Mouse (Mus musculus): ENCODE measurements around the gene Dnajc1.

The Dnajc1 gene

DNA sequence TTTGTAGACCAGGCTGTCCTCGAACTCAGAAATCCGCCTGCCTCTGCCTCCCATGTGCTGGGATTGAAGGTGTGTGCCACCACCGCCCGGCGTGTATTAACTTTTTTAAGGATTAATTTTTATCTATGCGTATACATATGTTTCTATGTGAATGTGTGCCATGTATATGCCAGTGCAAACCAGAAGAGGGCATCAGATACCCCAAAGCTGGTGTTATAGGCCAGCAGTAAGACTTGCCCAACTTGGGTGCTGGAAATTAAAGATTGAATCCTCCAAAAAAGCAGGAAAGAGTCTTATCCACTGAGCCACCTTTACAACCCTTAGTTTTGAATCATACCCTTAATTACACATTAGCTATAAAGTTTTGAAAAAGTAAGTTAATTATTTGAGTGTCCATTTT lies 107.5 kb downstream of the Dnajc1 start:
- peak in 1 of 2 experiments; percentile 8 for DNase-seq

DNA sequence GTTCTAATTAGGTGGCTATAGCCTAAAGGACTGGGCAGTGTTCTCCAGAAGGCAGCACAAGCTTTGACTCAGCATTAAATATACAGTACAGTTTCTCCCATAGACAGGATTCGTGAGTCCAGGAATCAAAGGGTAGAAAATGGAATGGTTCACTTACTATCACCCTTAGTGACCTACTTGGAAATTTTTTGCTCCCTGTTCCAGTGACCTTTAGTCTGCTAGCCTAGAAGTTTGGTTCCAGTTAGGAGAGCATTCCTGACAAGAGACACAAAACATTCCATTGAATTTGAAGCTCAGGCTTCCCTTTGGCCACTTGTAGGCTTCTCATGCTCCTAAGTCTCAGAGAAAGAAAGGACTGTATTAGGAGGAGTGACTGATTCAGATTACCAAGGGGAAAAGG lies 126.9 kb downstream of the Dnajc1 start:
- no peak for DNase-seq

DNA sequence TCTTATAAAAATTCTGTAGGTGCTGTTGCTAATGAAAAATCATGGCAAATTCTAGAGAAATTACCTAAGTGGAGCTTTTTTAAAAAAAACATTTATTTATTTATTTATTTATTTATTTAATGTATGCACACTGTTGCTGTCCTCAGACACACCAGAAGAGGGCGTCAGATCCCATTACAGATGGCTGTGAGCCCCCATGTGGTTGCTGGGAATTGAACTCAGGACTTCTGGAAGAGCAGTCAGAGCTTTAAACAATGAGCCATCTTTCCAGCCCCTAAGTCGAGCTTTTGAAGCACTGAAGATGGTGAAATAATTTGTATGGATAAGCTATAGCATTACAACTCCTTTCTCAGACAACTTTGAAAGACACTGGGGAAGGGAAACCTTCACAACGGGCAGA lies 128.1 kb downstream of the Dnajc1 start:
- no peak for DNase-seq

DNA sequence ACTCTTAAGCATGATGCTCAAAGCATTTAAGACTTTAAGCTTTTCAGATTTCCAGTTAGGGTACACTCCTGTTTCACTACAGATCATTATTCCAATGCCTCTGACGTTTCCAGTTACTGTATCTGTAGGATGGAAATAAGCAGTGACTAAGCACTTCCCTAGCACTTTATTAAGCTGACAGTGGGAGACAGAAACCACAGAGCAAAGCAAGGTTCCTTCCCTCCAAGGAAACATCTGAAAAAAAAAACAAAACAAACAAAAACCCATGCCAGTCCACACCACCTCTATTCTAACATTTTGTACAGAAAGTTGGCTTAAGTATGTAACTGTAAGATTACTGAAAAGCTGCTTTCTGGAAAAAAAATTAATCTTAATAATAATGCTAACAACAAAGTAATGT lies 130.3 kb downstream of the Dnajc1 start:
- DNase-seq: no peak

DNA sequence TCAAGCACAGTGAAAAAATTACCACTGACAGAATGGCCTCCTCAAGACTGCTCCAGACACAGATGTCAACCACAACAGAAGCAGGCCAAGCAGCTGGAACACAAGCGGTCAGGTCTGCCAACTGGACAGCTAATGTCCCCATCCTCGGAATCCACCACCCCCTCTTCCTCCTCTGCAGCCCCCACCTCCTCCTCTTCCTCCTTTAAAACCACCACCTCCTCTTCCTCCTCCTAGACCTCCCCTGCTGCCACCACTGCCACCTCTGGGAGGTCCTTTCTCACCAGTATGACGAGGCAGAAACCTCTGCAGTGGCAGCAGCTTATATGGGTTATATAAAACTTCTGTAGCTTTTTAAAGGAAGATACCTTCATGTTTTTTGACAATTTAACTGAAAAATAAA lies 143.4 kb downstream of the Dnajc1 start:
- DNase-seq: no peak

DNA sequence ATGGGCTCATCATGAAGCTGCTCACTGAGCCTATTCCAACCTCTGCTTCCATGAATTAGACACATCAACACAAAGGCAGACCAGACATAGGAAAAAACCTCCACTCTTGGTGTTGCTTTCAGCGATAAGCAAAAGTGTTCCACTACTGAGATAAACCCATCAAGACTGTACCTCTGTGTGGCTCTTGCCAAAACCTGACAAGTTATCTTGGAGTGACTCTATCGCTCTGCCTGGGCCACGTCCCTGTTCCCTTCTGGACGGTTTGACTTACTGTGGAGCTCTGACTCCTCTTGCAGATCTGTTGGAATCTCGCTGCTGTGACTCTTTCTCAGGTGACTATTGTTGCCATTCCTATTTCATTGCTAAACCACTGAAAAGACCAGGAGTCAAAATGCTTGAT lies 157.1 kb downstream of the Dnajc1 start:
- no peak for DNase-seq

DNA sequence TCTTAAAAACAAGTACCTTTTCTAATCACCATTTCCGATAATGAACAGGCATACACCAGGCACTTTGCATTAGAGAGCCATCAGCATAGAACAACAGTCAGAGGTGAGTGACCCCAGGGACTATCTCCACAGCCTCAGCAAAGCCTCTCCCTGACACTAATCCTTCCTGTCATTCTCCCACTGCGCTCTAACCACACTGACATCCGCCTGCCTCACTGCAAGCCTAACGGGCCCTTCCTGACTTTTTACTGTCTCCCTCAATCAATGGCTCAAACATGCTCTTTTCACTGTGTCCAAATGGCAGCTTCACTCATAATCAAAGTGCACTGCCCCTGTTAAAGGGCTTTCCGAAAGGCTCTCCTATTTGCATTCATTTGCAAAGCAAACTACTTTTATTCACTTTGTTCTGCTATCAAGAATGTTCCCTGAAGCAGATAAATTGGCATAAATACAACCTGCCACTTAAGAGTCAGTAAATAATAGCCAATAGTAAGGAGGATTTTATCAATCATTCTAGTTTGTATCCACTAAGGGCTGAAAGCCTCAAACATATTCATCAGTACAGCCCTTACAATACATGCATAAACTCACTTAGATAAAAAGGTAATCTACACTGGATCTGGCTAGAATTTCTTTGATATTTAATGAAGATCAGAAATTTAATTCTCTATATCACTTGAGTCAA lies 159.6 kb downstream of the Dnajc1 start:
- no peak for DNase-seq

DNA sequence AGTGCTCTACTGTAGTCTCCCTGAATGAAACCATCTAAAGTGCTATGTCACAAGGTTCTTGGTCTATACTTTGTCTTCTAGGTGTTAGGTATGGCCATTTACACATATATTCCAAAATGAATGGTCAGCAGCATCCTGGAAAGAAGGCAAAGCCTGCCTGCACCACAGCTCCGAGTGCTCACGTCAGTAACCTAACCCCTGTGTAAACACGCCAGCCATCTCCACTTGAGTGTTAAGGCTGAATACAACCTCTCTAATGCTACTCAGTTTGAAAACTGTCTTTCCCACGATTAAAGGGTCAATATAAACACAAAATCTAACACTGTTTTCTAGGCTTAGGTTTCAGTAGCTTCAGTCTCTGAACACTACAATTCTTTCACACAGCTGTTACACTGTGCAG lies 161.5 kb downstream of the Dnajc1 start:
- DNase-seq: no peak

DNA sequence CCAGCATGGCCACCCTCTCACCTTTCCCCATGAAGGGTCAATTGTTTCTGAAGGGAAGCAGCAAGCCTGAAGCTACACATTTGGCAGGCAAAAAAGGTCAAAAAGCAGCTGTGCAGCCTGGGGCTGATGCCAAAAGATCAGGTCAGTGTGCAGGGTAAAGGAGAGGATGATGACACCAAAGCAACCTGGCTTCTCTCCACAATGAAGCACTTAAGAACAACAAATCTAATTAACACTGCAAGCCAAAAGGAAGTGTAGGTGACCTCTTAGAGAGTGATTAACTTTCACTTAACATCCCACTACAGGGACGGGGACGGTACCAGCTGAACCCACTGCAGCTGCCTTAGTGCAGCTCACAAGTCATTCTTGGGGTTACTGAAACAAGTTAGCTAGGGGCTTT lies 163.4 kb downstream of the Dnajc1 start:
- no peak for DNase-seq

DNA sequence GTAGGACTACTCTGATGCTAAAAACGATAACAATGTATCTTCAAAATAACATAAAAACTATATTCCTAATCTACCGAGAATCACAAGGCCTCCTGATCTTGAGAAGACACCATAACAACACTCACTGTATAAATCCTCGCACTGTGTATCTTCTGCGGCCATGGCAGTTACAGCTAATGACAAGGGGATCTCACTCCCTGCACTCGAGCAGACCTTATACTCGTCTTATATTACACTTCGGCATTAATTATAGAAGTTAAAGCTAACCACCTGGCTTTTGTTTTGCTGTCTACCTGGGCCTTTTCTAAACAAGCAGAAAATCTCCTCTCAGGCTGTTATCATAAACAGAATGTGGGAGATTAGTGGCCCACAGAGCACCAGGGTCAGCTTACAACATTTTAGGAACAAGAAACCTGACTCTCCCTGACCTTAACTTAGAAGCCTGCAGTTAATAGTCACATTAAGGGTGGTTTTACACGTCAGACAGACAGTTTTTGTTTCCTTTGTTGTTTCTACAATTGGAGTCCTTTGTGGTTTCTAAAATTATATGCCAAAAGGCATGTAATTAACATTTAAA lies 164.1 kb downstream of the Dnajc1 start:
- no peak for DNase-seq

DNA sequence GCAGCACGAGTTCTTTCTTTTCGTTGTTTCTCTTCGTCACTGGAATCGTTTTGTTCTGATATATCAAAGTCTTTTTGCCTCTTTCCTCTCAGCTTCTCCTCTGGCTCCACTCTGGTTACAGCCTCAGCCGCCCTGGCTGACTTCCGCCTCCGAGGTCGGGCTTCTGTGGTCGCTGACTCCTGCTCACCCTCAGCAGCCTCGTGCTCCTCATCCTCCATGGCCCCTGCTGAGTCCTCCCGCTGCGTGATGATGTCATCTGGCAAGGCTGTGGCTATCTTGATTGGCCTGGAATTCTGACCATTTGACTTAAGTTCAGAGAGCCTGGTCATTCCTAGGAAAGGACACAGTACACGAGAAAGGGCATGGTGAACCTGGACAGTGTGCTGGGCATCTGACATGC lies 173.1 kb downstream of the Dnajc1 start:
- DNase-seq: peak in 1 of 2 experiments; percentile 34

DNA sequence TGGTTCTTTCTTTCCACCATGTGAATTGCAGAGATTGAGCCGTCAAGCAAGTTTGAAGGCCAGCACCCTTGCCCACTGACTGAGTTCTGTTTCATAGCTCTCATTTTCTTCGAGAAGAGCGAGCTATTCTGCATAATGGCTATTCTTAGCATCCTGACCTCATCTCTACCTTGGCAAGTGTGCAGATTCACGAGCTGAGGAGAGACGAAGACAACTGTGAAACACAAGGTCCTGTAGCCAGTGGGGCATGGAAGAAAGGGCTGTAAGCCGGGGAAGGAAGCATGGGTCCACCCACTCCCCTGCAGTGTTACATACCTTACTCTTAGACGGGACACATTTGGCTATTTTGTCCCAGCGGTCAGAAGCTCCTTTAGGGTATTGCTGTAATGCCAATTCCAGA lies 173.5 kb downstream of the Dnajc1 start:
- peak; percentile 39 to 58 for DNase-seq

DNA sequence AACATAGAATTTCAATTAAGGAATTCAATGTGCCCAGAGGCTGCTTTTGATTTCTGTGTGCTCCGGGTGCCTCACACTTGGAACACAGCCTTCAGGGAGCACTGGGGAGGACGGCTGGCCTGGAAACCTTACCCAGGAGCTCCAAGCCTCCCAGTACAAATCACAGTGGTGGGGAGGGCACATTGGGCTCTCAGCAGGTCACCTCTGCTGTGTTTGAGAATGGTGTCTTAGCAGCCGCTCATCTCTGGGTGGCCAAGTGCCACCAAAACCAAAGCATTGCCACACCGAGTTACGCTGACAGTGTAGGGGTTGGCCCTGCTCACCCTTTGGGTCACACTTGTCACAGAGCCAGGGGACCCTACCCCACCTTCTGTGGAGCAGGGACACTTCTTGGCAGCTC lies 174.1 kb downstream of the Dnajc1 start:
- peak; percentile 49 to 56 for DNase-seq

DNA sequence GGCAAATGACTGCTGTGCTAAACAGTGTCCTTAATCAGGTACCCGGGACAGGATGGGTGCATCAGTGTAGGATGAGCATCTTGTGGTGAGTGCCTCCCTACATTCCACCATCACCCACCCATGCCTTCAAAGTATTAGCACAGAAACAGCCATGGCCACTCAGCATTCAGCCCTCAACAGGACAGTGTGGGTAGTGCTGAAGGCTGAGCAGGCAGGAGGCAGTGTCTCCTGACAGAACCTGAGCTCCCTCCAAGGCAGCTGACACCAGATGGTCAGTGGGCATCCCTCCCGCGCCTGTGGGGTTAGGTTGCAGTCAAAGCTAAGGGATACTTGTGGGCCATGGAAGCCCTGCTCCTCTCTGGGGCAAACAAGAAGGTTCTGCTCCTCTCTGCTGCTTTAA lies 174.8 kb downstream of the Dnajc1 start:
- DNase-seq: peak; percentile 93 to 96

DNA sequence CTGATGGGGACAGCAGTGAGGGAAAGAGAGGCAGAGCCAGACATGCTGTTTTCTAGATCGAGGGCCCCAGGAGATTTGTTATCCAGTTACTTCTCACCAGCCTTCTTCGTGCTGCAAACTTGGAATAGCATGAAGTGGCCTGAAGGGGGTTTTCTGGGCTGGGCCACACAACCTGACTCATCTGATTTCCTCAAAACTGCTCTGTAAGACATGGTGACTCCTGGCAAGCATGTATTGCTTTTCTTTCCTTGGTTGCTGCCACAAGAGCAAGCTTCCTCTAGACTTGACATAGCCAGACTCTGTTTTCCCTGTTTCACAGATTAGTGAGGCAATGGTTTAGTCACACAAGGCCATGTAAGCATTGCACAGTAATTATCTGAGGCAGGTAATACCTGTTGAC lies 178.6 kb downstream of the Dnajc1 start:
- no peak for DNase-seq

DNA sequence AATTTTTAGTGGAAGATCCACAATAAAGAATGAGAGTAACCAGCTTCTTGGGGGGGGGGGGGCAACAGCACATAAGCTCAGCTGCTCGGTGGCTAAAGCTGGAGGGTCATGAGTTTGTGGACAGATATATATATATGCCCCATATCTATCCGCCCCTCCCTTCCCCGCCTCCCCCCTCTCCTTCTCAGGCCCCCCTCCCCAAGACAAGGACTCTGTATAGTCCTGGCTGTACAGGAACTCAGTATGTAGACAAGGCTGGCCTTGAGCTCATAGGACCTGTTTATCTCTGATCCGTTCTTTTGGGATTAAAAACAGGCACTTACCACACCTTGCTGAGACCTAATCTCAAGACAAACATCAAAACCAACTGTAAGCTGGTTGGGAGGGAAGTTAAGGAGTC lies 182.7 kb downstream of the Dnajc1 start:
- DNase-seq: no peak

DNA sequence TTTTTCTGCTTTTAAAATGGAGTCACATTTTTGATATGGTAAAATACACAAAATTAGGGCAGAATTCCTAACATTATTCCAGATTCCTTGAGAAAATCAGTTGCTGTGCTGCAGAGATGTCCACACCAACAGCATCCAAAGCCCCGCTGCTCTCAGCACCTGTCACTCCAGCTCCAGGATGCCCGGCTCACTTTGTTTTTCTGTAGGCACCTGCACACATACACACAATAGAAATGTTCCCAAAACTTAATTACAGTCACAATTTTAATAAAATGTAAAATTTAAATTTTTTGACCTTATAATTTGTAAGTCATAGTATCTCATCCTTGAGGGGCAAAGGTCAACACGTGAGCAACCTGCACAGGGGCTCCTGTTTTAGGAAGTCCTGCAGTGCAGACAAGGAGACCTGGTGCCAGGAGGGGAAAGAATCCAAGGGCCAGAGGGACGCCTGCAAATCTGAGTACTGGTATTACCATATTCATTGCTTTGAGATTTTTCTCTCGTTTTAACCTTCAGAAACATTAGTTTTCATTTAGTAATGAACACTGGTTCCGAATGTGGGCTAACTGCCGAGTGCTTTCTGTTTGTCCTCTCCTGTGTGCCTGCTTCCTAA lies 183.3 kb downstream of the Dnajc1 start:
- DNase-seq: peak; percentile 41 to 47

DNA sequence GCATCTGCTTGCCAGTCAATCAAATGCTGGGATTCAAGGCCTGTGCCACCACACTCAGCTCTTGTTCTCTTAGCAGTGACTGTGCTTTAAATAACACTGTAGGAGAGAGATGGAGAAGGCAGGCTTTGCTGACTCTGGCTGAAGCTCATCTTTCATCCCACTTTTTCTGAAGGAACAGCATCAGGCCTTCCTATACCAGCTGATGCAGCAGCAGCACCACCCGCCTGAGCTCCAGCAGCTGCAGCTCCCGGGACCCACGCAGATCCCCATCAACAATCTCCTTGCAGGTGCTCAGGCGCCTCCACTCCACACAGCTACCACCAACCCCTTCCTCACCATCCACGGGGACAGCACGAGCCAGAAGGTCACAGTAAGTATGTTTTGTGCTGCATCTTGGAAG lies 184.1 kb downstream of the Dnajc1 start:
- DNase-seq: no peak

DNA sequence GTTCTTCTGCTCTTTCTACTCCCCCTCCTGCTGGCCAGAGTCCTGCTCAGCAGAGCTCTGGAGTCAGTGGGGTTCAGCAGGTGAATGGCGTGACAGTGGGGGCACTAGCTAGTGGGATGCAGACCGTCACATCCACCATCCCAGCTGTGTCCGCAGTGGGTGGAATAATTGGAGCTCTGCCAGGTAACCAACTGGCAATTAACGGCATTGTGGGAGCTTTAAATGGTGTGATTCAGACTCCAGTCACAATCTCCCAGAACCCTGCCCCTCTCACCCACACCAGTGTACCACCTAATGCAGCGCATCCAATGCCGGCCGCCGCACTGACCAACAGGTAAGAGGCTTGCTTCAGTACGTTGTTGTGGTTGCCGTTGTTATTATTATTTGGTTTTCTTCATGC lies 185.8 kb downstream of the Dnajc1 start:
- peak; percentile 33 to 34 for DNase-seq

DNA sequence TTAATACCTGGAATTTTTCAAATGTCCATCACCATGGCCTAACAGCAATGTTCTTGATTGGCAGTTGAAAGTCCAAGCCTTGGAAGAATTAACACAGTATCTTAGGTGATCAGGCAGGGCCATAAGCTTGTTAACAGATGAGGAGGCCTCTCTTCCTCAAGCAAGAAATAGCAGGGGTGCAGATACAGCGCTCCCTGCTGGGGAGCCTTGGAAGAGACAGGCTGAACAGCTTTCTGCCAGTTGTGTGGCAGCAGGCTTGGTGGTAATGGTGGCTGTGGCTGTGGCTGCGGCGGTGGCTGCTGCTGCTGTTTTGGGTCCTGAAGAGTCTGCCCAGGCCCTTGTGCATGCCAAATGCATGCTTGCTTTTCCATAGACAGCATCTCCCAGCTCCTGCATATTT lies 187.5 kb downstream of the Dnajc1 start:
- DNase-seq: peak; percentile 53 to 55

DNA sequence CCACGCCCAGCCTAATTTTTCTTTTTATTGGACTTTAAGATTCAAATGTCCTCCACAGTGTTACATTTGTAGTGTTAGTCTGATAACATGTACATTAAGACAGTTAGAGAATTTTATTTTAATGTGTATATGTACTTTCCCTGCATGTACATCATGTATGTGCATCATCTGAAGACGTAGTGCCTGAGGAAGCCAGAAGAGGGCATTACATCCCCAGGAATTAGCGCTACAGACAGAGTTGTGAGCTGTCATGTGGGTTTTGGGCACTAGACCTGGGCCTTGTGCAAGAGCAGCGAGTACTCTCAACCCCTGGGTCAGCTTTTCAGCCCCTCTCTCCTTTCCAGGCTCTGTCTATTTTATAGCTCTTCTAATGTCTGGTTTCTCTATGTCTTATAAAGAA lies 189.7 kb downstream of the Dnajc1 start:
- no peak for DNase-seq

DNA sequence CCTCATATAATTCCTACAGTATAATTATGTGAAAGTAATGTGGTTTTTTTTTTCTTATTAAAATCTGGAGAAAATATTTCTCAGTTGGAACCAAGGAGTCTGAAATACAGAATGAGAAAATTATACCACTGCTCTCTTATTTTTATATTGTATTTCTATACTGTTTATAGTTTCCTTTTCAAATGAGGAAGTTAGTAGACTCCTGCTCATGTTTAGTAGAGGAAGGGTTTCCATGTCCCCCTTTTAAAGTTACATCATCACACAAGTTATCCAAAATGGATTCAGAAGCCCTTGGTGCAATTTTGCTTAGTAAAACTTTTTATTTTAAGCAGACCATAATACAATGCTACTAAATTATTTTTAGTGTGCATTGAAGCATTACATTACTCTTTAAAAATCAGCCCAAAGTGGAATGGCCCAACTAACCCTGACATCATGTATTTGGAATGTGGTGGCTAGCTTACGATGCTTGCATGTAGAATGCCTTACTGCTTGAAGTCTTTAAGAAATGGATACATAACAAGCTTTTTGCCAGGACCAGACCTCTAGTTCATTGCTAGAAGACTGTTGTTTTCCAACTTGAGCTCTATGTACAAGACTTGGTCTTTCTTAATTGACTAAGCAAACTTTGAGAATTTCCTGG lies 190.7 kb downstream of the Dnajc1 start:
- no peak for DNase-seq

DNA sequence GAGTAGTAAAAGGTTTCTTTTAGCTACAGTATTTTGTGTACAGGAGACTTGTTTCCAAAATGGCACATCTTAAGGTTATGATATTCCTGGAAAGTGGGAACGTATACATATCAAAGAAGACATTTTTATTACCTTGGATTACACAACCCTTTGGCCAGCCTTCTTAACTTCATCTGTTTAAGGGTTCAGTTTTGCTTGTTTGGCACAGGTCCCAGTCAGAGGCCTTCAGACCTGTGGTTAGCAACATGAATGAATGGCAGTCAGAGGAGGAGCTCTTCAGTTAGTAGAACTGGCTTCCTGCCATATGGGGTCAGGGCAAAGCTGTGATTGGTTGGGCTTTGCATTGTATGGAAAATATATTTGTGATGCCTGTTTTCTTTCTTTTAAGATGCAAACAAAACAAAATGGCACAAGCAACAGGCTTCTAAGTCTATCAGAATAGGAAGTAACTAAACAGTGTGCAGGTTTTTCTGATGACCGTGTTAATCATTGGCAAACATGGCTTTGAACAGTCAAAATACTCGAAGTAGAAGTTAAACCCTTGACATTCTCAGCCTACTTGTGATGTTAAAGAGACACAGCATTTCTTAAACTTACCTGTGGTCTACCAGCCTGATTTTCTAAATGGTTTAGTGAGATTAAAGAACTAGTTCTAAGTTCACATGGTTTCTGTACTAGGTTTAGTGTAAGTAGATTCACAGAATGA lies 196.8 kb downstream of the Dnajc1 start:
- DNase-seq: peak; percentile 39 to 48

Data from cerebellum, postnatal 10 days (tissue).